8 mouse cellular contexts compared by ENCODE assay signal in genomic region chr1:87447183-87448104, GRCm38 (mm10). TPM values are rescaled to one million over a fixed set of nuclear protein-coding genes. Genes with fewer than 3 reads are reported as not detected.
DNase-seq lines count a peak whose midpoint lies in the region; ATAC-seq and TF ChIP-seq lines count a peak whose summit lies in the region.

No protein-coding gene starts in this region.

- no peak overlapping the region for H3K4me3 ChIP-seq in CH12.LX (replicated peaks in 1 of 3; ENCODE audit: low read depth in 2 of 3, low read length in 2 of 3, poor library complexity in 1 of 3)
- H3K4me3 ChIP-seq in forebrain, embryonic 13.5 days, result no peak overlapping the region
- no peak overlapping the region for H3K4me3 ChIP-seq in lung, embryonic 14.5 days (ENCODE audit: low read depth, low read length)

- dilution Hi-C loops in CH12.LX (cut with MboI; ENCODE audit: extremely low pct_ligation_motif_present, extremely low pct_unique_long_range_greater_than_20kb, low sequenced_read_pairs), result no loop called here

- no peak for TF ChIP-seq EP300 in CH12.LX (IDR thresholded peaks at IDR 0.05; ENCODE audit: low read length)

- H3K4me1 ChIP-seq in CH12.LX (ENCODE audit: control insufficient read depth in 1 of 2, insufficient read depth in 2 of 2), result peaks cover 0 to 13% of the 10 kb centered on the region in 2 experiments; a peak in 2 of 4 replicates
- no peaks in the 10 kb centered on the region for H3K4me1 ChIP-seq in forebrain, embryonic 13.5 days
- no peaks in the 10 kb centered on the region for H3K4me1 ChIP-seq in lung, embryonic 14.5 days (ENCODE audit: insufficient read depth)

- no peaks in the 10 kb centered on the region for H3K9me3 ChIP-seq in CH12.LX (replicated peaks; ENCODE audit: low read length)
- no peaks in the 10 kb centered on the region for H3K9me3 ChIP-seq in forebrain, embryonic 13.5 days (replicated peaks)
- H3K9me3 ChIP-seq in lung, embryonic 14.5 days (ENCODE audit: low read depth, low read length), result no peaks in the 10 kb centered on the region

- H3K4me2 ChIP-seq in CH12.LX (ENCODE audit: insufficient read depth, low read depth, poor library complexity, severe bottlenecking), result no peak overlapping the region
- no peak overlapping the region for H3K4me2 ChIP-seq in forebrain, embryonic 13.5 days
- H3K4me2 ChIP-seq in lung, embryonic 14.5 days, result no peak overlapping the region

- H3K79me2 ChIP-seq in CH12.LX (replicated peaks; ENCODE audit: control insufficient read depth, extremely low read depth, insufficient read depth, poor library complexity, severe bottlenecking), result no peaks in the 10 kb centered on the region; the same call in none of the 2 replicates

- WGBS in forebrain, embryonic 13.5 days, result 29% methylated on average over 5 of the region's 5 CpGs
- 33% methylated on average over 5 of the region's 5 CpGs for WGBS in lung, embryonic 14.5 days

- H3K27me3 ChIP-seq in CH12.LX (replicated peaks), result no peaks in the 10 kb centered on the region
- H3K27me3 ChIP-seq in forebrain, embryonic 13.5 days, result no peaks in the 10 kb centered on the region
- no peaks in the 10 kb centered on the region for H3K27me3 ChIP-seq in lung, embryonic 14.5 days (ENCODE audit: insufficient read depth, low read length)

- TF ChIP-seq CTCF in CH12.LX (conservative IDR thresholded peaks at IDR 0.05 in 1 of 2, IDR thresholded peaks at IDR 0.05 in 1 of 2; ENCODE audit: low read depth in 2 of 2, low read length in 2 of 2), result peak; percentile 68 to 76
- peak; percentile 80 for TF ChIP-seq CTCF in lung, embryonic 14.5 days (IDR thresholded peaks at IDR 0.05; ENCODE audit: low read depth)

- no peak overlapping the region for H3K9ac ChIP-seq in CH12.LX (ENCODE audit: insufficient read depth, low read depth)
- no peak overlapping the region for H3K9ac ChIP-seq in forebrain, embryonic 13.5 days
- H3K9ac ChIP-seq in lung, embryonic 14.5 days, result no peak overlapping the region

- 0 out of 2 replicates have a peak overlapping the region, but pooled peaks have one; percentile 13 for H3K27ac ChIP-seq in CH12.LX (ENCODE audit: insufficient read depth, low read depth)
- no peak overlapping the region for H3K27ac ChIP-seq in forebrain, embryonic 13.5 days
- H3K27ac ChIP-seq in lung, embryonic 14.5 days (ENCODE audit: low read depth), result no peak overlapping the region

- peaks cover 67 to 94% of the 10 kb centered on the region in 2 experiments for H3K36me3 ChIP-seq in CH12.LX (replicated peaks in 1 of 2; ENCODE audit: control insufficient read depth in 1 of 2, insufficient read depth in 1 of 2, low read length in 1 of 2)
- peaks cover 79% of the 10 kb centered on the region for H3K36me3 ChIP-seq in forebrain, embryonic 13.5 days (ENCODE audit: poor library complexity, severe bottlenecking)
- peaks cover 69% of the 10 kb centered on the region for H3K36me3 ChIP-seq in lung, embryonic 14.5 days (ENCODE audit: insufficient read depth)

- no peak for TF ChIP-seq POLR2A in CH12.LX (IDR thresholded peaks at IDR 0.05; ENCODE audit: low read depth, low read length)

- 0 out of 2 replicates have a peak, but pooled peaks have one; percentile 45 for ATAC-seq in forebrain, embryonic 13.5 days
- no peak for ATAC-seq in lung, embryonic 14.5 days (ENCODE audit: insufficient read depth)

- TF ChIP-seq RAD21 in CH12.LX (IDR thresholded peaks at IDR 0.05; ENCODE audit: low read depth, low read length), result peak; percentile 61

- in situ Hi-C loops in CH12.LX (cut with MboI; ENCODE audit: low pct_ligation_motif_present, low pct_unique_long_range_greater_than_20kb, low sequenced_read_pairs), result no loop called here

- DNase-seq in adrenal gland, adult (ENCODE audit: inconsistent age in 2 of 2, low spot score in 1 of 2), result peak; percentile 24 to 76
- no peak for DNase-seq in adrenal gland, postnatal 4 days (ENCODE audit: low spot score in 2 of 2)
- DNase-seq in CH12.LX (ENCODE audit: extremely low read depth), result peak; percentile 66
- DNase-seq in c-Kit-positive CD71-positive TER-119-negative erythroid progenitor cells, embryonic 14.5 days (ENCODE audit: low read depth), result peak; percentile 44
- DNase-seq in kidney, postnatal 10 days, result peak; percentile 84
- DNase-seq in lung, embryonic 14.5 days, result peak; percentile 81
- DNase-seq in right cerebral cortex, postnatal 10 days (ENCODE audit: low spot score in 2 of 2), result peak; percentile 61 to 74

TF ChIP-seq in CH12.LX, 34 proteins besides CTCF, POLR2A, EP300 and RAD21:
- TF ChIP-seq IRF4 (IDR thresholded peaks at IDR 0.05; ENCODE audit: low read depth, low read length) (no peak), SMC3 (IDR thresholded peaks at IDR 0.05; ENCODE audit: low read depth, low read length) (peak; percentile 55)
TF ChIP-seq in CH12.LX: peak in this region for 1.

RNA-seq across cellular contexts. Expression of gene Snorc, which starts 22.6 kb away (rescaled TPM):
- not detected for total RNA-seq in adrenal gland, postnatal 4 days (2021)
- total RNA-seq in CH12.LX (2012; rRNA removed), result not detected in 2 replicates
- not detected in 2 replicates for total RNA-seq in CH12.LX (2014; rRNA removed)
- not detected in 2 replicates for polyA plus RNA-seq in CH12.LX (2012; ENCODE audit: insufficient read length, low read depth)
- not detected in 2 replicates for polyA plus RNA-seq in forebrain, embryonic 13.5 days (2015; fragmentation: Nextera tagmentation; extraction: Ambion mirVana)
- not detected in 2 replicates for polyA plus RNA-seq in lung, embryonic 14.5 days (2014; fragmentation: Nextera tagmentation; extraction: Ambion mirVana)

RNA-seq across cellular contexts. Expression of gene Kcnj13, which starts 52.9 kb away (rescaled TPM):
- not detected for total RNA-seq in adrenal gland, postnatal 4 days (2021)
- 0.17 and 0.30 TPM in 2 replicates for total RNA-seq in CH12.LX (2012; rRNA removed)
- not detected in 2 replicates for total RNA-seq in CH12.LX (2014; rRNA removed)
- polyA plus RNA-seq in CH12.LX (2012; ENCODE audit: insufficient read length, low read depth), result not detected in 2 replicates
- 6.4 and 10.4 TPM in 2 replicates for polyA plus RNA-seq in forebrain, embryonic 13.5 days (2015; fragmentation: Nextera tagmentation; extraction: Ambion mirVana)
- 2.1 and 2.3 TPM in 2 replicates for polyA plus RNA-seq in lung, embryonic 14.5 days (2014; fragmentation: Nextera tagmentation; extraction: Ambion mirVana)

Comparison
In these comparisons a context has a peak if more than half of its experiments do, and no peak if none do; other contexts are left out.
1. DNase-seq: peak in adrenal gland, adult (2 of 2), CH12.LX (single experiment), c-Kit-positive CD71-positive TER-119-negative erythroid progenitor cells, embryonic 14.5 days (single experiment), kidney, postnatal 10 days (single experiment), lung, embryonic 14.5 days (single experiment) and right cerebral cortex, postnatal 10 days (2 of 2); none in adrenal gland, postnatal 4 days (0 of 2).